Mouse (Mus musculus): ENCODE data around the gene Camk2g. TPM values are rescaled to one million over a fixed set of nuclear protein-coding genes. Genes with fewer than 3 reads are reported as not detected.
A peak's percentile ranks its signal among the peaks of the same experiment; 100 is the strongest.

Gene Camk2g
- total and polyA plus RNA-seq, 3 experiments: 15.7 to 33.1 (median 18.5) TPM

- dilution Hi-C loops (cut with MboI; ENCODE audit: extremely low pct_ligation_motif_present, extremely low pct_unique_long_range_greater_than_20kb, low sequenced_read_pairs): no loop called here
- Histone ChIP-seq H3K27me3 (replicated peaks) (no peaks in the 10 kb centered on the region), H3K4me1 (ENCODE audit: control insufficient read depth in 1 of 2, insufficient read depth in 2 of 2) (peaks cover 11 to 37% of the 10 kb centered on the region in 2 experiments), H3K9ac (ENCODE audit: insufficient read depth, low read depth) (no peak within 1 kb of the TSS), H3K4me2 (ENCODE audit: insufficient read depth, low read depth, poor library complexity, severe bottlenecking) (no peak within 1 kb of the TSS), H3K27ac (ENCODE audit: insufficient read depth, low read depth) (no peak within 1 kb of the TSS), H3K79me2 (replicated peaks; ENCODE audit: control insufficient read depth, extremely low read depth, insufficient read depth, poor library complexity, severe bottlenecking) (no peaks in the 10 kb centered on the region), H3K9me3 (replicated peaks; ENCODE audit: low read length) (peaks cover 2% of the 10 kb centered on the region), H3K36me3 (replicated peaks in 1 of 2; ENCODE audit: control insufficient read depth in 1 of 2, insufficient read depth in 1 of 2, low read length in 1 of 2) (no peaks in the 10 kb centered on the region), H3K4me3 (replicated peaks in 1 of 3; ENCODE audit: low read depth in 2 of 3, low read length in 2 of 3, poor library complexity in 1 of 3) (peak within 1 kb of the TSS; percentile 30 to 55 (median 31))
- in situ Hi-C loops (cut with MboI; ENCODE audit: low pct_ligation_motif_present, low pct_unique_long_range_greater_than_20kb, low sequenced_read_pairs): no loop called here
- DNase-seq (ENCODE audit: extremely low read depth): no peak
- TF ChIP-seq ZC3H11A (IDR thresholded peaks at IDR 0.05; ENCODE audit: low read depth, low read length) (no peak), TBP (conservative IDR thresholded peaks at IDR 0.05; ENCODE audit: low read depth, low read length) (0 out of 2 replicates have a peak, but pooled peaks have one; percentile 52), POLR2A (IDR thresholded peaks at IDR 0.05; ENCODE audit: low read depth, low read length) (peak; percentile 53; the same call in 1 of the 2 replicates)
These were observed 42.5 kb upstream of the Camk2g start, which contains the start of gene Plau for GRCm38 (mm10) chr14:20836171-20836904. Gene Plau, plus strand, starts transcription at chr14:20836660.

GRCm38 (mm10) chr14:20834136-20834535 is 40.2 kb upstream of the Camk2g start:
- dilution Hi-C loops (cut with MboI; ENCODE audit: extremely low pct_ligation_motif_present, extremely low pct_unique_long_range_greater_than_20kb, low sequenced_read_pairs) (no loop called here), in situ Hi-C loops (cut with MboI; ENCODE audit: low pct_ligation_motif_present, low pct_unique_long_range_greater_than_20kb, low sequenced_read_pairs) (no loop called here)
- no peak overlapping the region; the same call in 1 of the 2 replicates for H3K27ac ChIP-seq (ENCODE audit: insufficient read depth, low read depth)
- TF ChIP-seq ZKSCAN1 (IDR thresholded peaks at IDR 0.05; ENCODE audit: borderline replicate concordance, low read depth, low read length): no peak
- peak; percentile 78; the same call in 1 of the 2 replicates for TF ChIP-seq BHLHE40 (IDR thresholded peaks at IDR 0.05; ENCODE audit: low read depth, low read length)
- no peak for TF ChIP-seq RAD21 (IDR thresholded peaks at IDR 0.05; ENCODE audit: low read depth, low read length)
- no peak for TF ChIP-seq HCFC1 (IDR thresholded peaks at IDR 0.05; ENCODE audit: low read depth, low read length)
- TF ChIP-seq MAFK (IDR thresholded peaks at IDR 0.05; ENCODE audit: insufficient replicate concordance, low read length): no peak
- TF ChIP-seq CHD1 (IDR thresholded peaks at IDR 0.05; ENCODE audit: low read depth, low read length): no peak
- TF ChIP-seq SMC3 (IDR thresholded peaks at IDR 0.05; ENCODE audit: low read depth, low read length): no peak
- TF ChIP-seq EP300 (IDR thresholded peaks at IDR 0.05; ENCODE audit: low read length): no peak
- no peak for TF ChIP-seq GABPA (IDR thresholded peaks at IDR 0.05; ENCODE audit: insufficient replicate concordance, low read depth, low read length)
- no peak for TF ChIP-seq NELFE (IDR thresholded peaks at IDR 0.05; ENCODE audit: low read depth, low read length)
- TF ChIP-seq TCF12 (IDR thresholded peaks at IDR 0.05; ENCODE audit: low read depth, low read length): no peak
- no peak for TF ChIP-seq CTCF (conservative IDR thresholded peaks at IDR 0.05 in 1 of 2, IDR thresholded peaks at IDR 0.05 in 1 of 2; ENCODE audit: low read depth in 2 of 2, low read length in 2 of 2)
- no peak for TF ChIP-seq USF1 (IDR thresholded peaks at IDR 0.05; ENCODE audit: low read depth, low read length)
- 0 out of 2 replicates have a peak, but pooled peaks have one; percentile 30 for TF ChIP-seq POLR2A (IDR thresholded peaks at IDR 0.05; ENCODE audit: low read depth, low read length)
- TF ChIP-seq MYC (IDR thresholded peaks at IDR 0.05; ENCODE audit: low read depth, low read length): peak; percentile 48
- no peak; the same call in 1 of the 2 replicates for TF ChIP-seq ELF1 (IDR thresholded peaks at IDR 0.05; ENCODE audit: low read depth, low read length)
- TF ChIP-seq ETS1 (conservative IDR thresholded peaks at IDR 0.05; ENCODE audit: low read depth, low read length): peak; percentile 82
- no peak for TF ChIP-seq KAT2A (IDR thresholded peaks at IDR 0.05; ENCODE audit: insufficient replicate concordance, low read length)
- TF ChIP-seq ZMIZ1 (IDR thresholded peaks at IDR 0.05; ENCODE audit: low read depth, low read length): no peak
- TF ChIP-seq MEF2A (IDR thresholded peaks at IDR 0.05; ENCODE audit: borderline replicate concordance, low read depth, low read length): peak; percentile 60; the same call in 1 of the 2 replicates
- no peak for TF ChIP-seq E2F4 (IDR thresholded peaks at IDR 0.05; ENCODE audit: insufficient replicate concordance, low read depth, low read length)
- no peak for TF ChIP-seq NRF1 (IDR thresholded peaks at IDR 0.05; ENCODE audit: low read depth, low read length)
- no peak for TF ChIP-seq MAZ (IDR thresholded peaks at IDR 0.05; ENCODE audit: low read depth, low read length)
- 0 out of 2 replicates have a peak, but pooled peaks have one; percentile 30 for TF ChIP-seq TBP (conservative IDR thresholded peaks at IDR 0.05; ENCODE audit: low read depth, low read length)
- no peak for TF ChIP-seq ZNF384 (IDR thresholded peaks at IDR 0.05; ENCODE audit: low read depth, low read length)
- peak; percentile 72 for TF ChIP-seq JUN (IDR thresholded peaks at IDR 0.05; ENCODE audit: insufficient read depth, low read depth, low read length)
- TF ChIP-seq MXI1 (IDR thresholded peaks at IDR 0.05; ENCODE audit: low read depth, low read length): no peak
- TF ChIP-seq USF2 (conservative IDR thresholded peaks at IDR 0.05; ENCODE audit: low read depth, low read length): no peak
- TF ChIP-seq ZC3H11A (IDR thresholded peaks at IDR 0.05; ENCODE audit: low read depth, low read length): no peak
- TF ChIP-seq RCOR1 (conservative IDR thresholded peaks at IDR 0.05; ENCODE audit: low read depth, low read length): no peak

More at GRCm38 (mm10) chr14:20834136-20834535, 40.2 kb upstream of the Camk2g start:
- Histone ChIP-seq H3K79me2 (replicated peaks; ENCODE audit: control insufficient read depth, extremely low read depth, insufficient read depth, poor library complexity, severe bottlenecking) (no peaks in the 10 kb centered on the region), H3K4me3 (replicated peaks in 1 of 3; ENCODE audit: low read depth in 2 of 3, low read length in 2 of 3, poor library complexity in 1 of 3) (peak overlapping the region; percentile 24 to 37 (median 28)), H3K36me3 (replicated peaks in 1 of 2; ENCODE audit: control insufficient read depth in 1 of 2, insufficient read depth in 1 of 2, low read length in 1 of 2) (no peaks in the 10 kb centered on the region), H3K9me3 (replicated peaks; ENCODE audit: low read length) (peaks cover 2% of the 10 kb centered on the region), H3K4me1 (ENCODE audit: control insufficient read depth in 1 of 2, insufficient read depth in 2 of 2) (peaks cover 17 to 54% of the 10 kb centered on the region in 2 experiments), H3K27me3 (replicated peaks) (no peaks in the 10 kb centered on the region), H3K9ac (ENCODE audit: insufficient read depth, low read depth) (peak overlapping the region; percentile 1; the same call in 1 of the 2 replicates), H3K4me2 (ENCODE audit: insufficient read depth, low read depth, poor library complexity, severe bottlenecking) (peak overlapping the region; percentile 74)
- DNase-seq (ENCODE audit: extremely low read depth): peak; percentile 79
